1 mouse cellular context compared by ENCODE assay signal in the genomic region with DNA sequence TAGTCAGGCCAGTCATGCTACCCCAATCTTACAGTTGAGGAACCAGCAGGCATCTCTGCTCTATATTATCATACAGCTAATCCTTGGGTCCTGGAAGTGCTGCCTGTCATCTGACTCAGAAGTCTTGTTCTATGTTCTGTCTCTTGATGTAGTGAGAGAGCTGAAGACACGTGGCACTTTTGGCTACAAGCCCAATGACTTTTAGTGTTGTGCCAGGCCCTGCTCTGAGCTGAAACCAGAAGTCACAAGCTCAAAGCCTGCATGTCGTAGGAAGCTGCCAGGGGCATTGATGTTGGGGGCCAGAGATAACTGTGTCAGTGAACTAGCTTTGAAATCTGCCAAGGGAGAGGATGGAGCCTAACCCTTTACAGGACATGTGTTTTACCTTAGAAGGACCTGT.
TF ChIP-seq lines count a peak whose summit lies in the region.

No protein-coding gene starts in this region.

TF ChIP-seq in MEL, 35 proteins besides CTCF, POLR2A, EP300 and RAD21 (continued from another document):
- TF ChIP-seq MAZ (IDR thresholded peaks at IDR 0.05; ENCODE audit: low read depth, low read length): no peak
- no peak for TF ChIP-seq JUND (IDR thresholded peaks at IDR 0.05; ENCODE audit: low read depth, low read length)
- TF ChIP-seq TCF12 (IDR thresholded peaks at IDR 0.05; ENCODE audit: low read depth, low read length): peak; percentile 25
- no peak for TF ChIP-seq CHD2 (IDR thresholded peaks at IDR 0.05; ENCODE audit: low read length)
- TF ChIP-seq GABPA (IDR thresholded peaks at IDR 0.05; ENCODE audit: low read depth, low read length): no peak
- TF ChIP-seq USF2 (IDR thresholded peaks at IDR 0.05; ENCODE audit: borderline replicate concordance in 1 of 2, insufficient read depth in 1 of 2, low read depth in 1 of 2, low read length in 2 of 2): peak in 1 of 2 experiments; percentile 67; a peak in 2 of 4 replicates
- peak; percentile 96 for TF ChIP-seq MYC (IDR thresholded peaks at IDR 0.05; ENCODE audit: low read depth, low read length)
- TF ChIP-seq MXI1 (IDR thresholded peaks at IDR 0.05; ENCODE audit: low read depth, low read length): peak; percentile 96
- peak; percentile 38; the same call in 1 of the 2 replicates for TF ChIP-seq KAT2A (conservative IDR thresholded peaks at IDR 0.05; ENCODE audit: low read depth, low read length)
- TF ChIP-seq TBP (IDR thresholded peaks at IDR 0.05; ENCODE audit: low read depth, low read length): no peak
- TF ChIP-seq HCFC1 (IDR thresholded peaks at IDR 0.05; ENCODE audit: low read depth, low read length): no peak
- TF ChIP-seq ZMIZ1 (IDR thresholded peaks at IDR 0.05; ENCODE audit: low read depth, low read length): no peak
- no peak for TF ChIP-seq ZKSCAN1 (IDR thresholded peaks at IDR 0.05; ENCODE audit: low read depth, low read length)
- TF ChIP-seq MAX (IDR thresholded peaks at IDR 0.05; ENCODE audit: low read length): peak; percentile 97
- peak; percentile 48; the same call in 1 of the 2 replicates for TF ChIP-seq BHLHE40 (IDR thresholded peaks at IDR 0.05; ENCODE audit: borderline replicate concordance, low read depth, low read length)
- TF ChIP-seq CHD1 (IDR thresholded peaks at IDR 0.05; ENCODE audit: low read depth, low read length): no peak
- no peak for TF ChIP-seq ELF1 (IDR thresholded peaks at IDR 0.05; ENCODE audit: low read depth, low read length)
